Mouse (Mus musculus) lung, postnatal 0 days (tissue): ENCODE results near the gene Pdlim4.

ENCODE experiments used
- CTCF ChIP-seq: IDR thresholded peaks from 2 replicates; pipeline ENCODE4 v1.5.1; 2016; ENCODE audit warnings: antibody characterized with exemption, mild to moderate bottlenecking
- EP300 ChIP-seq: IDR thresholded peaks from 2 replicates; pipeline ENCODE4 v1.6.1; 2016; ENCODE audit warnings: antibody characterized with exemption, mild to moderate bottlenecking, control low read depth

DNA sequence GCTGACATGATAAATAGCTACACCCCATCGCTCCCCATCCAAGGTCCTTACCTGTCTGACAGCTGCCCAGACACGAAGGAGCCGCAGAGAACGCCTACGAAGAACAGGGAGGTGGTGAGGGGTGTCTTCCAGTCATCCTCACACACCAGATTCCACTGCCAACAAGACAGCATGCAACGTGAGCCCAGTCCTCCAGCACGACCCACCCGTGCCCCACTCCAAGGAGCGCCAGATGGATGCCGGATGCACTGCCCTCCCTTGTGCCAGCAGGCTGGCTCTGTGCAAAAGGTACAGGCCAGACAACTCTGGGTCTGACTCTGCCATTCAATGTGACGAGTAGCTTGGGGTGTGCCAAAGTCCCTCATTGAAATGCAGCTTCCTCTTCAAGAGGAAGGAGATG, 61.1 kb downstream of the Pdlim4 start:
- no peak for TF ChIP-seq CTCF
- no peak for TF ChIP-seq EP300
